Mouse (Mus musculus) forebrain, embryonic 11.5 days (tissue): Measurements from ENCODE around the gene Prss48. TPM values are rescaled to one million over a fixed set of nuclear protein-coding genes. Genes with fewer than 3 reads are reported as not detected.

ENCODE experiments used
- ATAC-seq: fragments of 200-750 bp; cut with Nextera tagmentation; replicated peaks from 2 replicates; pipeline ENCODE4 v1.8.0; 2017; ENCODE audit warnings: moderate TSS enrichment; ENCODE audit not compliant: low FRiP score
- DNase-seq: peaks from one replicate; pipeline ENCODE4 v3.0.0-alpha.2; 2017; ENCODE audit warnings: low spot score
- H3K27ac ChIP-seq: fragments of 300-500 bp; sonication (generic); 2 replicates; pipeline ENCODE4 v1.5.1; 2014; ENCODE audit warnings: low read depth, low read length
- H3K27me3 ChIP-seq: fragments of 300-500 bp; sonication (generic); 2 replicates; pipeline ENCODE4 v1.6.1; 2014; ENCODE audit warnings: mild to moderate bottlenecking, low read length, mixed read lengths; ENCODE audit not compliant: control insufficient read depth, insufficient read depth
- H3K36me3 ChIP-seq: fragments of 300-500 bp; sonication (generic); 2 replicates; pipeline ENCODE4 v1.6.1; 2014; ENCODE audit warnings: mild to moderate bottlenecking, low read length, moderate library complexity, mixed read lengths; ENCODE audit not compliant: control insufficient read depth, insufficient read depth
- H3K4me1 ChIP-seq: fragments of 300-500 bp; sonication (generic); replicated peaks from 2 replicates; pipeline ENCODE4 v1.6.1; 2014; ENCODE audit warnings: low read length, mixed read lengths; ENCODE audit not compliant: control insufficient read depth, insufficient read depth
- H3K4me2 ChIP-seq: fragments of 300-500 bp; sonication (generic); 2 replicates; pipeline ENCODE4 v1.6.1; 2014; ENCODE audit warnings: low read depth, mild to moderate bottlenecking, low read length, moderate library complexity, mixed read lengths; ENCODE audit not compliant: severe bottlenecking
- H3K4me3 ChIP-seq: fragments of 300-500 bp; sonication (generic); 2 replicates; pipeline ENCODE4 v1.5.1; 2014; ENCODE audit warnings: low read depth, low read length
- H3K9ac ChIP-seq: fragments of 300-500 bp; sonication (generic); 2 replicates; pipeline ENCODE4 v1.6.1; 2014; ENCODE audit warnings: low read length
- H3K9me3 ChIP-seq: fragments of 300-500 bp; sonication (generic); 2 replicates; pipeline ENCODE4 v1.6.1; 2016; ENCODE audit warnings: low read length, mixed read lengths; ENCODE audit not compliant: control insufficient read depth
- WGBS: fragments of 180-500 bp; shearing (Covaris S2); extraction: QIAGEN DNeasy Blood & Tissue Kit; methylation state at CpG from one replicate; pipeline ENCODE4 v1.1.7; 2014; 5-methylcytosine and 5-hydroxymethylcytosine counted together
- polyA plus RNA-seq: library from polyadenylated mRNA; unstranded; fragments of >200 nt; fragmentation: Nextera tagmentation; extraction: Ambion mirVana; gene quantifications from 2 replicates; pipeline ENCODE4 v1.2.1, GENCODE M21; 2014

The Prss48 gene
- polyA plus RNA-seq, 1 experiment from 2014 or later: not detected

DNA sequence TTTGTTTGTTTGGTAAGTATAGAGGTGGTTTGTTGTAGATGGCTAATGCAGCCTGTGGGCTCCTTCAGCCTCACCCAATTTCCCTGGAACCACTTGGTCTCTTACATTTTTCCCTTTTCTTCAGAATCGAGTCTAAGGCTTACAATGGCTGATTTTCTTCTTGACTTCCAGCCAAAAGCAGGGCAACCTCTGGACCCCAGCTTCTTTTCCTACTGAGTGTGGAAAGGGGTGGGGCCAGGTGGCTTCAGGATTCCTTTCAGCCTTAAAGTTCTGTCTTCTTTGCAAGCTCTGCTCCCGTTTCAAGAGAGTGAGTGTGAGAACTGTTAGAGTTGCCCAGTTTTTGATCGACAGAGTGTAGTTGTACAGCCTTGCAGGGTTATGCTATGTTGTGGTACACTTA is 9.5 kb upstream of the Prss48 start:
- ATAC-seq (no peak), DNase-seq (no peak)
- Histone ChIP-seq H3K9ac (no peak overlapping the region), H3K9me3 (no peaks in the 10 kb centered on the region), H3K27ac (no peak overlapping the region), H3K4me2 (no peak overlapping the region), H3K4me1 (no peaks in the 10 kb centered on the region), H3K4me3 (no peak overlapping the region), H3K27me3 (no peaks in the 10 kb centered on the region), H3K36me3 (no peaks in the 10 kb centered on the region)
- 78% methylated on average over 3 of the region's 3 CpGs for WGBS

DNA sequence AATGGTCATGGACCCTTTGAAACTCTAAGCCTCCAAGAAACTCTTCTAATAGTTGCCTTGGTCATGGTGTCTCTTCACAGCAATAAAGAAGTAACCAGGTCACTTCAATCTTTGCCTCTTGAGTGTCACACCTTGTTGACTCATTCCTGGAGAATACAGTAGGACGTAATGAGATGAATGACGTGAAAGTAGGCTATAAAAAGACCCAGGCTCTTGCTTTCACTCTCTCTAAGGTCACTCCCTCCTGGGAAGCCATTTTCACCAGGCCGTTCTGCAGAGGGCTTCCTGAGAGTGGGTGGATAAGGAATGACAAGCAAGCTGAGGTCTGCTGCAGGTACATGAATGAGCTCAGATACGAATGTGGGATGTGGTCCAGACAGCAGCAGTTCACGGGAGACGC is 9.1 kb upstream of the Prss48 start:
- Histone ChIP-seq H3K27me3 (no peaks in the 10 kb centered on the region), H3K4me3 (no peak overlapping the region), H3K4me1 (no peaks in the 10 kb centered on the region), H3K4me2 (no peak overlapping the region), H3K27ac (no peak overlapping the region), H3K9ac (no peak overlapping the region), H3K36me3 (no peaks in the 10 kb centered on the region), H3K9me3 (no peaks in the 10 kb centered on the region)
- DNase-seq (no peak), ATAC-seq (no peak)
- 94% methylated on average over 6 of the region's 6 CpGs for WGBS

- no peak overlapping the region for H3K27ac ChIP-seq
- WGBS: 72% methylated on average over 3 of the region's 3 CpGs
- H3K9me3 ChIP-seq: no peaks in the 10 kb centered on the region
- no peak for ATAC-seq
- H3K4me3 ChIP-seq: no peak overlapping the region
- no peaks in the 10 kb centered on the region for H3K36me3 ChIP-seq
- no peak overlapping the region for H3K4me2 ChIP-seq
- H3K4me1 ChIP-seq: no peaks in the 10 kb centered on the region
- no peak for DNase-seq
- H3K27me3 ChIP-seq: no peaks in the 10 kb centered on the region
- H3K9ac ChIP-seq: no peak overlapping the region
Measured at GRCm38 (mm10) chr3:86010618-86011017, 8.3 kb upstream of the Prss48 start.

GRCm38 (mm10) chr3:86004751-86005150 is 2.5 kb upstream of the Prss48 start:
- no peaks in the 10 kb centered on the region for H3K4me1 ChIP-seq
- no peaks in the 10 kb centered on the region for H3K9me3 ChIP-seq
- ATAC-seq (no peak), DNase-seq (no peak)
- H3K27ac ChIP-seq: no peak overlapping the region
- WGBS: 91% methylated on average over 10 of the region's 10 CpGs
- no peaks in the 10 kb centered on the region for H3K27me3 ChIP-seq
- no peak overlapping the region for H3K4me3 ChIP-seq
- H3K9ac ChIP-seq: no peak overlapping the region
- no peaks in the 10 kb centered on the region for H3K36me3 ChIP-seq
- H3K4me2 ChIP-seq: no peak overlapping the region

- Histone ChIP-seq H3K9ac (no peak overlapping the region), H3K4me1 (no peaks in the 10 kb centered on the region), H3K4me3 (no peak overlapping the region), H3K4me2 (no peak overlapping the region), H3K9me3 (no peaks in the 10 kb centered on the region), H3K27ac (no peak overlapping the region), H3K36me3 (no peaks in the 10 kb centered on the region), H3K27me3 (no peaks in the 10 kb centered on the region)
- ATAC-seq (no peak), DNase-seq (no peak)
- WGBS: 93% methylated on average over 5 of the region's 5 CpGs
Measured at GRCm38 (mm10) chr3:86002940-86003339, 649 bp upstream of the Prss48 start.

DNA sequence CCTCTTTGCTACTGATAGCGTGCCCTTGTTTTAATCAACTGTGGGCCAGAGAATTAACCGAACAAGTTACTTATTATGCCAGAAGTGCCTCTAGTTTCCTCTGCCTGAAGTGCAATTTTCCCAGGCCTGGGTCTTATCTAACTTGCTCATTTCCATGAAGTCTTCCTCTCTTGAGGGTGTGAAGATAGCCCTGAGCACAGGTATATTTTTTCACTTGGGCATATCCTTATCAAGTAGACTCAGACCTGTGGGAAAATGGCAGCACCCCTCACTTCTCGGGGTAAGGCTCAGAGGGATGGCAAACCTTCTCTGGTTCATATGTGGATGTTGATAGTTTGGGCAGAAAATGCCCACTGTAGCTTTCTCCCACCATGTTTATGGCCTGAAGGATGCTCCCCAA is 1.0 kb downstream of the Prss48 start:
- no peaks in the 10 kb centered on the region for H3K4me1 ChIP-seq
- no peaks in the 10 kb centered on the region for H3K9me3 ChIP-seq
- H3K4me2 ChIP-seq: no peak overlapping the region
- no peak for ATAC-seq
- 90% methylated on average over 3 of the region's 3 CpGs for WGBS
- H3K4me3 ChIP-seq: no peak overlapping the region
- H3K36me3 ChIP-seq: no peaks in the 10 kb centered on the region
- H3K9ac ChIP-seq: no peak overlapping the region
- DNase-seq: no peak
- no peaks in the 10 kb centered on the region for H3K27me3 ChIP-seq
- H3K27ac ChIP-seq: no peak overlapping the region

DNA sequence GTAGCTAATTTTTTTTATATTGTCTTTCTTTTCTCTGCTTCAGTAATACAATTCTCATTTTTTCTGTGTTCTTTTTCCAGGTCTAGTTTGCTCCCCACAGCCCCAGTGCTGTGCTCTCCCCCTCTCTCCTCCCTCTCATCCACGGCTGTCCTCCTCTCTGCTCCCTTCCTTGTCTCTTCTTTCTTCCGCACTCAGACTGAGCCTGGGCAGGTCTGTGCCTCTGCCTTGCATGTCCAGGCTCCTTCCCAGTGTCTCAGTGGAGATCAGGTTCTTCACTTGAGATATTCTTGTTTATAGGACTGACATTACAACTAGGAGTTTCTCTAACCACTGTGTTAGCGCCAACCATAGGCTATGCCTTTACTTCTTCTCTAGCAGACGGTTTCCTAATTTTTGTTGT is 7.6 kb downstream of the Prss48 start:
- H3K27me3 ChIP-seq: no peaks in the 10 kb centered on the region
- H3K9me3 ChIP-seq: no peaks in the 10 kb centered on the region
- H3K27ac ChIP-seq: no peak overlapping the region
- no peaks in the 10 kb centered on the region for H3K4me1 ChIP-seq
- H3K36me3 ChIP-seq: no peaks in the 10 kb centered on the region
- no peak overlapping the region for H3K9ac ChIP-seq
- H3K4me3 ChIP-seq: no peak overlapping the region
- DNase-seq: no peak
- ATAC-seq: no peak
- WGBS: 87% methylated on average over 4 of the region's 4 CpGs
- H3K4me2 ChIP-seq: no peak overlapping the region

DNA sequence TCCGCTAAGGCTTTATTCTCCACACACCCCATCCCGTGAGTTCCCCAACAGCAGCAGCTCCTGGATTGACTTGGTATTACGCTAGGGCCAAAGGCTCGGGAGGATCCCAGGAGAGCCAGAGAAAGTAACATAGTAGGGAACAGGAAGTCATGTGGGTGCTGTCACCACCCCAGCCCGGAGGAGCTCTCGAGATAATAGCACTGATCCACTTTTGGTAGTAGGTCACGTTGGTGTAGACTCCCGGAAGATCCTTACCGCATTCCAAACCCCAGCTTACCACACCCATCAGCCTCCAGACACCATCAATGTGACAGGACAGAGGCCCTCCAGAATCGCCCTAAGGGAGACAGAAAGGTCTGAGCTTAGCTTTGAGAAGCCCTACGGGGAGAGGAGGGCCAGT is 8.5 kb downstream of the Prss48 start:
- Histone ChIP-seq H3K9me3 (no peaks in the 10 kb centered on the region), H3K9ac (no peak overlapping the region), H3K4me2 (no peak overlapping the region), H3K27ac (no peak overlapping the region), H3K27me3 (no peaks in the 10 kb centered on the region), H3K36me3 (no peaks in the 10 kb centered on the region), H3K4me3 (no peak overlapping the region), H3K4me1 (no peaks in the 10 kb centered on the region)
- ATAC-seq (no peak), DNase-seq (no peak)
- WGBS: 87% methylated on average over 11 of the region's 11 CpGs

- Histone ChIP-seq H3K4me2 (no peak overlapping the region), H3K36me3 (no peaks in the 10 kb centered on the region), H3K27ac (no peak overlapping the region), H3K4me1 (no peaks in the 10 kb centered on the region), H3K9me3 (no peaks in the 10 kb centered on the region), H3K4me3 (no peak overlapping the region), H3K9ac (no peak overlapping the region), H3K27me3 (no peaks in the 10 kb centered on the region)
- no peak for ATAC-seq
- WGBS: 71% methylated on average over 5 of the region's 5 CpGs
- no peak for DNase-seq
Measured at GRCm38 (mm10) chr3:85991802-85992156, 10.5 kb downstream of the Prss48 start.
